In the genomic region with DNA sequence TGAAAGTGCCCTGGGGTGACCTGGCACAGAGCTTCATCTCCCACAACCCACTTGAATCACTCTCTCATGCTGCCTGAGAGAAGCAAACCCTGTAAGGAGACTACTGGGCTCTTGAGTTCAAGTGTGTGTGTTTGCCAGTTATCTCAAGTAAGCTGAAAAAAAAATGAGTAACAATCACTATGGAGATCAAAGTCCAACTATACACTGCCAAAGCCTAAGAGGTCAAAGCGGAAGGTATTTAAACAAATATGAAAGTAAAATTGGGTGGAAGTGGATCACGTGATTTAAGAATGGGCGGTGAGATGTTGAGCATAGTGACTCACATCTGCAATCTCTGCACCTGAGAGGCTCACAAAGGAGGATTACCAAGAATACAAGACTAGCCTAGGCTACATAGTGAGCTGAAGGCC, we compare ENCODE assay signal across 17 mouse cellular contexts. TPM values are rescaled to one million over a fixed set of nuclear protein-coding genes. Genes with fewer than 3 reads are reported as not detected.
DNase-seq lines count a peak whose midpoint lies in the region; ATAC-seq and TF ChIP-seq lines count a peak whose summit lies in the region.
"Had no signal": no experiment of that assay in that cellular context is flagged by ENCODE, and none has a peak within 500 bp of the region (broad histone marks: within the 10 kb centered on the region; RNA-seq: fewer than 3 reads in every experiment).

No protein-coding gene starts in this region.

- TF ChIP-seq CTCF in stomach, postnatal 0 days (IDR thresholded peaks at IDR 0.05; ENCODE audit: low read depth) = no peak

- WGBS in stomach, postnatal 0 days = 58% methylated on average over 3 of the region's 3 CpGs
- WGBS in forebrain, embryonic 11.5 days = 92% methylated on average over 3 of the region's 3 CpGs

- H3K9me3 ChIP-seq in stomach, postnatal 0 days (ENCODE audit: control insufficient read depth, low read length) = no peaks in the 10 kb centered on the region
- no peaks in the 10 kb centered on the region for H3K9me3 ChIP-seq in forebrain, embryonic 11.5 days (ENCODE audit: control insufficient read depth, low read length)
- H3K9me3 ChIP-seq: embryonic facial prominence, embryonic 12.5 days; hindbrain, embryonic 15.5 days; liver, embryonic 12.5 days had no signal

- no peaks in the 10 kb centered on the region for H3K27me3 ChIP-seq in stomach, postnatal 0 days (ENCODE audit: control insufficient read depth, insufficient read depth, low read length)
- no peaks in the 10 kb centered on the region for H3K27me3 ChIP-seq in forebrain, embryonic 11.5 days (ENCODE audit: control insufficient read depth, insufficient read depth, low read length)
- H3K27me3 ChIP-seq: embryonic facial prominence, embryonic 12.5 days; hindbrain, embryonic 15.5 days; liver, embryonic 12.5 days had no signal

- H3K27ac ChIP-seq in stomach, postnatal 0 days (replicated peaks) = 0 out of 2 replicates have a peak overlapping the region, but pooled peaks have one; percentile 63
- H3K27ac ChIP-seq in forebrain, embryonic 11.5 days (ENCODE audit: low read depth, low read length) = no peak overlapping the region
- H3K27ac ChIP-seq: embryonic facial prominence, embryonic 12.5 days; heart, adult 2 months; hindbrain, embryonic 15.5 days; liver, embryonic 12.5 days had no signal

- no peak overlapping the region for H3K9ac ChIP-seq in stomach, postnatal 0 days (ENCODE audit: low read length)
- H3K9ac ChIP-seq in forebrain, embryonic 11.5 days (ENCODE audit: low read length) = no peak overlapping the region
- H3K9ac ChIP-seq: embryonic facial prominence, embryonic 12.5 days; hindbrain, embryonic 15.5 days; liver, embryonic 12.5 days had no signal

- peaks cover 4% of the 10 kb centered on the region for H3K4me1 ChIP-seq in stomach, postnatal 0 days (replicated peaks; ENCODE audit: control insufficient read depth, insufficient read depth)
- no peaks in the 10 kb centered on the region; the same call in 1 of the 2 replicates for H3K4me1 ChIP-seq in forebrain, embryonic 11.5 days (replicated peaks; ENCODE audit: control insufficient read depth, insufficient read depth, low read length)

- H3K4me2 ChIP-seq in stomach, postnatal 0 days (replicated peaks; ENCODE audit: low read depth) = no peak overlapping the region
- no peak overlapping the region for H3K4me2 ChIP-seq in forebrain, embryonic 11.5 days (ENCODE audit: low read depth, low read length, severe bottlenecking)
- H3K4me2 ChIP-seq: embryonic facial prominence, embryonic 12.5 days; hindbrain, embryonic 15.5 days; liver, embryonic 12.5 days had no signal

- H3K36me3 ChIP-seq in stomach, postnatal 0 days (ENCODE audit: control insufficient read depth, insufficient read depth, low read length) = no peaks in the 10 kb centered on the region; the same call in 1 of the 2 replicates
- peaks cover 9% of the 10 kb centered on the region for H3K36me3 ChIP-seq in forebrain, embryonic 11.5 days (ENCODE audit: control insufficient read depth, insufficient read depth, low read length)
- H3K36me3 ChIP-seq: hindbrain, embryonic 15.5 days had no signal

- DNase-seq in lung, adult 18-20 months = peak; percentile 74 to 86
- DNase-seq in lung, postnatal 25 days (ENCODE audit: low spot score) = peak; percentile 87
- DNase-seq in stomach, postnatal 0 days (ENCODE audit: low spot score) = peak; percentile 54
- DNase-seq in urinary bladder, adult 2 months (ENCODE audit: low spot score) = no peak
- DNase-seq in forebrain, embryonic 11.5 days (ENCODE audit: low spot score) = no peak
- DNase-seq in urinary bladder, postnatal 36 days (ENCODE audit: low spot score in 2 of 2) = no peak
- DNase-seq: adrenal gland, postnatal 25 days; cerebellum, adult 18-20 months; heart, adult 2 months; kidney, postnatal 4 days; midbrain, embryonic 14.5 days; right cerebral cortex, postnatal 4 days had no signal

- no peak for TF ChIP-seq EP300 in stomach, postnatal 0 days (optimal IDR thresholded peaks at IDR 0.05)

- no peak overlapping the region for H3K4me3 ChIP-seq in stomach, postnatal 0 days (ENCODE audit: low read depth, low read length)
- no peak overlapping the region for H3K4me3 ChIP-seq in forebrain, embryonic 11.5 days (ENCODE audit: low read depth, low read length)
- H3K4me3 ChIP-seq: embryonic facial prominence, embryonic 12.5 days; heart, adult 2 months; hindbrain, embryonic 15.5 days; liver, embryonic 12.5 days; myocyte had no signal

- peak; percentile 64 for ATAC-seq in inflammation-experienced regulatory T-cells, adult 6 months
- ATAC-seq in stomach, postnatal 0 days (ENCODE audit: low FRiP score, low TSS enrichment) = peak; percentile 95
- no peak for ATAC-seq in forebrain, embryonic 11.5 days (replicated peaks; ENCODE audit: low FRiP score)
- ATAC-seq: liver, embryonic 12.5 days had no signal

RNA-seq across cellular contexts. Expression of a gene that starts 9.4 kb away (rescaled TPM):
- polyA plus RNA-seq in inflammation-experienced regulatory T-cells, adult 6 months (2017; shearing (Covaris generic)) = 10 to 100 TPM; 10.1 to 13.1 (median 12.5) TPM
- polyA plus RNA-seq in stomach, postnatal 0 days (2015; fragmentation: Nextera tagmentation; extraction: Ambion mirVana) = 4.6 TPM in 2 replicates
- 6.3 and 6.6 TPM in 2 replicates for polyA plus RNA-seq in urinary bladder, adult 2 months (2012; rRNA removed)
- polyA plus RNA-seq in forebrain, embryonic 11.5 days (2014; fragmentation: Nextera tagmentation; extraction: Ambion mirVana) = 23.0 and 23.2 TPM in 2 replicates

Comparison
In these comparisons a context has a peak if more than half of its experiments do, and no peak if none do; other contexts are left out.
1. DNase-seq: peak in lung, adult 18-20 months (2 of 2), lung, postnatal 25 days (single experiment) and stomach, postnatal 0 days (single experiment); none in urinary bladder, adult 2 months (single experiment), forebrain, embryonic 11.5 days (single experiment) and urinary bladder, postnatal 36 days (0 of 2).